Mouse (Mus musculus) limb, embryonic 10.5 days (tissue): Measurements from ENCODE around the gene Tas2r144. TPM values are rescaled to one million over a fixed set of nuclear protein-coding genes. Genes with fewer than 3 reads are reported as not detected.

Source experiments
- DNase-seq: peaks from one replicate; pipeline ENCODE4 v3.0.0-alpha.2; 2017; ENCODE audit warnings: low spot score
- H3K27ac ChIP-seq: fragments of 300-500 bp; sonication (generic); 2 replicates; pipeline ENCODE4 v1.5.1; 2016; ENCODE audit warnings: mild to moderate bottlenecking
- H3K27me3 ChIP-seq: fragments of 300-500 bp; sonication (generic); 2 replicates; pipeline ENCODE4 v1.6.1; 2016; ENCODE audit warnings: low read depth, mild to moderate bottlenecking; ENCODE audit not compliant: poor library complexity, severe bottlenecking
- H3K36me3 ChIP-seq: fragments of 300-500 bp; sonication (generic); 2 replicates; pipeline ENCODE4 v1.6.1; 2016; ENCODE audit warnings: mild to moderate bottlenecking, moderate library complexity
- H3K4me1 ChIP-seq: fragments of 300-500 bp; sonication (generic); 2 replicates; pipeline ENCODE4 v1.6.1; 2016
- H3K4me3 ChIP-seq: fragments of 300-500 bp; sonication (generic); 2 replicates; pipeline ENCODE4 v1.5.1; 2016; ENCODE audit warnings: mild to moderate bottlenecking, moderate library complexity
- H3K9me3 ChIP-seq: fragments of 300-500 bp; sonication (generic); replicated peaks from 2 replicates; pipeline ENCODE4 v1.6.1; 2016; ENCODE audit warnings: mild to moderate bottlenecking
- WGBS: fragments of 180-500 bp; shearing (Covaris S2); methylation state at CpG from one replicate; pipeline ENCODE4 v1.1.7; 2016; 5-methylcytosine and 5-hydroxymethylcytosine counted together
- polyA plus RNA-seq: library from polyadenylated mRNA; unstranded; fragments of >200 nt; fragmentation: Nextera tagmentation; extraction: Ambion mirVana; gene quantifications from 2 replicates; pipeline ENCODE4 v1.2.1, GENCODE M21; 2016

Tas2r144 gene
- polyA plus RNA-seq, 1 experiment from 2014 or later: not detected

GRCm38 (mm10) chr6:42247173-42247572 lies 32.0 kb downstream of the Tas2r144 start:
- Histone ChIP-seq H3K36me3 (no peaks in the 10 kb centered on the region), H3K27me3 (peaks cover 16% of the 10 kb centered on the region), H3K4me3 (no peak overlapping the region), H3K4me1 (peaks cover 7% of the 10 kb centered on the region), H3K9me3 (no peaks in the 10 kb centered on the region), H3K27ac (no peak overlapping the region)
- WGBS: 3% methylated on average over 8 of the region's 8 CpGs
- DNase-seq: no peak

GRCm38 (mm10) chr6:42247981-42248380 lies 32.9 kb downstream of the Tas2r144 start:
- peaks cover 16% of the 10 kb centered on the region for H3K27me3 ChIP-seq
- WGBS: 92% methylated on average over 1 of the region's 1 CpGs
- H3K27ac ChIP-seq: no peak overlapping the region
- no peaks in the 10 kb centered on the region for H3K9me3 ChIP-seq
- H3K4me3 ChIP-seq: no peak overlapping the region
- no peak for DNase-seq
- peaks cover 7% of the 10 kb centered on the region for H3K4me1 ChIP-seq
- H3K36me3 ChIP-seq: no peaks in the 10 kb centered on the region

- Histone ChIP-seq H3K27me3 (peaks cover 8% of the 10 kb centered on the region), H3K27ac (no peak overlapping the region), H3K4me1 (no peaks in the 10 kb centered on the region), H3K4me3 (no peak overlapping the region), H3K9me3 (no peaks in the 10 kb centered on the region), H3K36me3 (no peaks in the 10 kb centered on the region)
- 88% methylated on average over 4 of the region's 4 CpGs for WGBS
- no peak for DNase-seq
Observed at GRCm38 (mm10) chr6:42251791-42252190, 36.7 kb downstream of the Tas2r144 start.

- no peaks in the 10 kb centered on the region for H3K27me3 ChIP-seq
- no peaks in the 10 kb centered on the region for H3K36me3 ChIP-seq
- no peak overlapping the region for H3K4me3 ChIP-seq
- no peaks in the 10 kb centered on the region for H3K9me3 ChIP-seq
- 90% methylated on average over 2 of the region's 2 CpGs for WGBS
- H3K4me1 ChIP-seq: no peaks in the 10 kb centered on the region
- DNase-seq: no peak
- no peak overlapping the region for H3K27ac ChIP-seq
Observed at GRCm38 (mm10) chr6:42253103-42253502, 38.0 kb downstream of the Tas2r144 start.

GRCm38 (mm10) chr6:42257303-42257863 lies 42.3 kb downstream of the Tas2r144 start:
- peaks cover 14% of the 10 kb centered on the region; the same call in 1 of the 2 replicates for H3K27me3 ChIP-seq
- H3K9me3 ChIP-seq: no peaks in the 10 kb centered on the region
- DNase-seq: peak; percentile 53
- H3K4me1 ChIP-seq: peaks cover 8% of the 10 kb centered on the region
- H3K27ac ChIP-seq: no peak overlapping the region
- H3K4me3 ChIP-seq: no peak overlapping the region
- no peaks in the 10 kb centered on the region for H3K36me3 ChIP-seq
- WGBS: 19% methylated on average over 11 of the region's 11 CpGs

- Histone ChIP-seq H3K27me3 (peaks cover 18% of the 10 kb centered on the region; the same call in 1 of the 2 replicates), H3K9me3 (no peaks in the 10 kb centered on the region), H3K36me3 (no peaks in the 10 kb centered on the region), H3K4me3 (no peak overlapping the region), H3K27ac (no peak overlapping the region), H3K4me1 (peaks cover 8% of the 10 kb centered on the region)
- DNase-seq: no peak
- WGBS: 70% methylated on average over 6 of the region's 6 CpGs
Observed at GRCm38 (mm10) chr6:42260430-42260829, 45.3 kb downstream of the Tas2r144 start.

- H3K4me1 ChIP-seq: peaks cover 12% of the 10 kb centered on the region
- no peak within 1 kb of the TSS for H3K27ac ChIP-seq
- H3K4me3 ChIP-seq: peak within 1 kb of the TSS; percentile 37
- no peaks in the 10 kb centered on the region for H3K36me3 ChIP-seq
- no peaks in the 10 kb centered on the region for H3K9me3 ChIP-seq
- peaks cover 18% of the 10 kb centered on the region; the same call in 1 of the 2 replicates for H3K27me3 ChIP-seq
- 14% methylated on average over 20 of the region's 20 CpGs for WGBS
- no peak for DNase-seq
Observed at GRCm38 (mm10) chr6:42261524-42262170, 46.5 kb downstream of the Tas2r144 start, which contains the start of gene Tmem139. TSS of gene Tmem139 (plus strand) at chr6:42261970.

GRCm38 (mm10) chr6:42264626-42265312 lies 49.6 kb downstream of the Tas2r144 start, which contains the start of gene Casp2:
TSS of gene Casp2 (plus strand) at chr6:42264985.
- Histone ChIP-seq H3K36me3 (peaks cover 29% of the 10 kb centered on the region), H3K27me3 (peaks cover 18% of the 10 kb centered on the region; the same call in 1 of the 2 replicates), H3K4me1 (peaks cover 13% of the 10 kb centered on the region), H3K27ac (peak within 1 kb of the TSS; percentile 97), H3K4me3 (peak within 1 kb of the TSS; percentile 75), H3K9me3 (no peaks in the 10 kb centered on the region)
- peak; percentile 99 for DNase-seq
- under 1% methylated on average over 51 of the region's 51 CpGs for WGBS

Other genes starting within 250 kb of the Tas2r144 start
- gene Sval3, start 247.2 kb upstream of the Tas2r144 start, polyA plus RNA-seq: not detected in 2 replicates
- not detected in 2 replicates for gene Sva, start 176.9 kb upstream of the Tas2r144 start, polyA plus RNA-seq
- gene Tas2r139, start 74.4 kb upstream of the Tas2r144 start, polyA plus RNA-seq: not detected in 2 replicates
- gene Gstk1, start 30.6 kb downstream of the Tas2r144 start, polyA plus RNA-seq: 12.3 and 19.5 TPM in 2 replicates
- 0.25 and 1.2 TPM in 2 replicates for gene Tmem139, start 46.6 kb downstream of the Tas2r144 start, polyA plus RNA-seq
- 77.0 and 91.8 TPM in 2 replicates for gene Casp2, start 49.7 kb downstream of the Tas2r144 start, polyA plus RNA-seq
- gene Clcn1, start 71.4 kb downstream of the Tas2r144 start, polyA plus RNA-seq: 0.59 and 0.64 TPM in 2 replicates
- gene Fam131b, start 109.3 kb downstream of the Tas2r144 start, polyA plus RNA-seq: 0.44 and 0.65 TPM in 2 replicates
- 115 and 126 TPM in 2 replicates for gene Zyx, start 134.3 kb downstream of the Tas2r144 start, polyA plus RNA-seq
- 7.2 and 7.7 TPM in 2 replicates for gene Epha1, start 157.9 kb downstream of the Tas2r144 start, polyA plus RNA-seq
- not detected in 2 replicates for gene Tas2r143, start 184.9 kb downstream of the Tas2r144 start, polyA plus RNA-seq
- gene Tas2r135, start 190.1 kb downstream of the Tas2r144 start, polyA plus RNA-seq: not detected in 2 replicates
- gene Tas2r126, start 219.2 kb downstream of the Tas2r144 start, polyA plus RNA-seq: not detected in 2 replicates
- gene Olfr458, start 249.9 kb downstream of the Tas2r144 start, polyA plus RNA-seq: not detected in 2 replicates